Mouse (Mus musculus): ENCODE data around the gene Ppm1l.

Ppm1l gene

DNA sequence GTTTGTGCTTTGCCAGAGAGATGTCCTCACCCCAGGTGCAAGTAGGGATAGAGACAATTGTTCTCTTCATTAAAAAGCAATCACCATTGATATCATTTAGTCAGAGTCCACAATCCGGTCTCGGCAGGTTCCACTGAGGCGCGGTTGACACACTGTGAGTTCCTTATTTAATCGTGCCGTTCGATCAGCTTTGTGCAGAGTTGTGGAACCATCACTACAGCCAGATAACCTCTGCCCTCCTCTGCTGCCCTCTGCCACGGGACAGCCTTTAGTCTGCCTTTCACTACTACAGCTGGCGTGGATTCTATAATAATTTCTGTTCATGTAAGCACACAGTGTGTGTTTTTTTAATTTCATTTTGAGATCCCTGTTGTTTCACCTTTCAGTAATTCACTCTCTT lies 17.2 kb downstream of the Ppm1l start:
- no peak for DNase-seq (ENCODE audit: low spot score in 2 of 2)

DNA sequence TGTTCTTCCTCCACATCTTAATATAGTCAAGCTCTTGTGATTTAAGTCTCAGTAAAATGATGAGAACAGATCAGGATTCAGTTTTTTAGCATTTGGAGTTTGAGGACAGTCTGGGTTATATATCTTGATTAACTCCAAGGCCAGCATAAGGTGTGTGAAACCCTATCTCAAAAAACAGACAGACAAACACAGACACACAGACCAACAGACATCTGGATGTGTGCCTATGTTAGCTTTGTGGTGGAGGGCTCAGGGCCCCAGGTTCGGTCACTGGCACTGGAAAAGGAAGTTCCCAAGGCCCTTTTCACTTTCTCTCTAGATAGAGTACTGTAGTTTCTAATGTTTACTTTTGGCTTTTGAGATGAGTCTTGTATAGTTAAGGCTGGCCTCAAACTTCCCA lies 23.8 kb downstream of the Ppm1l start:
- DNase-seq (ENCODE audit: low spot score in 2 of 2): no peak

DNA sequence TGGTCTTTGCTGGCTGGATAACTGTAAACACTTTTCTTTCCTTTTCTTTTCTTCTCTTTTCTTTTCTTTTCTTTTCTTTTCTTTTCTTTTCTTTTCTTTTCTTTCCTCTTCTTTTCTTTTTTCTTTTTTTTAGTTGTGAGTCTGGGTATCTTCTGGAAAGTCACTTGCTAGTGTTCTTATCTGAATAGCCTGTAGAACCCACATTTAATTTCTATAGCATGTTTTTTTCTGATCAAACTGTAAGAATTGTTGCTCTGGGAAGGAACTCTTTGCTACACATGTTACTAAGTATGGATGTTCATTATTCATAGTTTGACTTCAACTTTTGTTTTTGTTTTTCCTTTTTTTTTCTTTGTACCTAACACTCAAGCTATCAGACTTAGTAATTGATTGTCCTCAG lies 24.3 kb downstream of the Ppm1l start:
- DNase-seq (ENCODE audit: low spot score in 2 of 2): no peak

DNA sequence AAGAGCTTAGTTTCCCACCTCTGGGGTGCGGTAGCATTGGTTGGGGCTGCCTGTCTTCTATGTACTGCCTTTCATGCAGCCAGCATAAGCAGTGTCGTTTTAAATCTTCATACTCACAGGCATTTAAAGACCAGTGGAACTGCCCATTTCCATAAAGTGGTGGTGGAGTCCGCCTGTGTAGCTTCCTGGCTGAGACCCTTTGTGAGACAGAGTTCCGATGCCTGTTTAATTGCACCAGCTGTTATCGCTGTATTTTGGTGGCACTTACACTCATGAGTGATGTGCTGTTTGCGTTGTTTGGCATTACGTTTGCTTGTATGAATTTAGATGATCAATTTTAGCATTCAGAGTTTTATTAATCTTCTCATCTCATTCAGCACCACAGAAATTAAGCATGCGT lies 24.9 kb downstream of the Ppm1l start:
- no peak for DNase-seq (ENCODE audit: low spot score in 2 of 2)

DNA sequence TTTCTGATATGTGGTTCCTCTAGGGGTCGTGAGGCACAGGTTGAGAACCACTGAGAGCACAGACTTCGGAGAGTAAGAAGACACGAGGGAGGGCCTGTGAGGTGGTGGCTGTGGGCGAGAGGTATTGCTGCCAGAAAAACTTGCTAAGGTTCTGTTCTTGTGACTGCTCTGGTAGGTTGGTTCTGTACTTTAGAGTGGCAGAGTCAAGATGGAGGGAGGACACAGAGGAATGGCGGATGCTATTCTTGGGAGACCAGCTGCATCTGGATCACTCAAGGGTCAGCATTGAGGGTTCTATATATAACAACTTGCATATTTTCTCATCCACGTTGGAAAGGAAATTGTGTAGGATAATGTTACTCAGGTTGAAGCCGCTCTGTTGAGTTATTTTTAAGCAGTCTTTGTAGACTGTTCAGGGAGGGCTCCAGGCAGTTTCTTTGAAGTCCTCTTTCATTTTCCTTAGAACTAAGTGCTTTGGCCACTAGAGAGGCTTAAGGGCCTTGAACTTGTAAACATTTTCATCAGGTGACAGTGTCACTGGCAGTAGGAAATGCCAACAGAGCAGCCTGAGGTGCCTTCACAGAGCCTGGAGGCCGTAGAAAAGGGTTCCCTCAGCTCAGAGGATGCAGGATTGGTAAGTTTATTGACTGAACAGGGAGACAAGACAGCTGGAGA lies 25.7 kb downstream of the Ppm1l start:
- DNase-seq (ENCODE audit: low spot score in 2 of 2): no peak

DNA sequence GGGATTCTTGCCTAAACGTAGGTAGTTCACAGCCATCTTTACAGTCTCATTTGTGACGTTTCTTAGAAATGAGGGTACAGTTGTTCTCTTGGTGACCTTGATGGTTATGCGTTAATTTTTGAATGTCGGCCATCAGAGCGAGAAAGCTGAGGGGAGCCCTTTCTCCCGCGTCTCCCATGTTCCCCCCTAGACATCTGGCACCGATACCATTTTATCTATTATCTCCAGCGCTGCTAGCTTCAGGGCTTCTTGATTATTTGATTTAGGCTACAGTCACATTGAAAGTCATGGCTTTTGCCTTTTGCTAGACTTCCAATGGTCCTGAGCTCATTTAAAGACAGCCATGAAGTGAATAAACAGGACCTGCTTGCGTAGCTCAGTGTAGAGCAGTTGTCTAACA lies 26.5 kb downstream of the Ppm1l start:
- no peak for DNase-seq (ENCODE audit: low spot score in 2 of 2)

DNA sequence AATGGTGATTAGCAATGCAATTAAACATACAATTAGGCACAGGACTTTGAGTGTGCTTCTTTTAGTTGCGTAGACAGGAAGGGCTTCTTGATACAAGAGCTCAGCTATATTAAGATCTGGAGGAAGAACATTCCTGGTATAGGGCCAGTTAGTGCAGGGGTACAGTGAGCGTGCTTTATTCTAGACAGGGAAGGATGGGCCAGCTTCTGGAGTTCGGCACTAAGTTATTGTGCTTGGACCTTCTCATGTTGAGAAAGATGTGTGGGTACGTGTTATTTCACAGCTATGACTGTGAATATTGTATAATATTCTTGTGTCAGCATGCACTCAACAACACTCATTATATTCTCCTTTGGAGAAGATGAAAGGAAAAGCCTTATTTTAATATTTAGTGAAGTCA lies 29.9 kb downstream of the Ppm1l start:
- DNase-seq (ENCODE audit: low spot score in 2 of 2): no peak

DNA sequence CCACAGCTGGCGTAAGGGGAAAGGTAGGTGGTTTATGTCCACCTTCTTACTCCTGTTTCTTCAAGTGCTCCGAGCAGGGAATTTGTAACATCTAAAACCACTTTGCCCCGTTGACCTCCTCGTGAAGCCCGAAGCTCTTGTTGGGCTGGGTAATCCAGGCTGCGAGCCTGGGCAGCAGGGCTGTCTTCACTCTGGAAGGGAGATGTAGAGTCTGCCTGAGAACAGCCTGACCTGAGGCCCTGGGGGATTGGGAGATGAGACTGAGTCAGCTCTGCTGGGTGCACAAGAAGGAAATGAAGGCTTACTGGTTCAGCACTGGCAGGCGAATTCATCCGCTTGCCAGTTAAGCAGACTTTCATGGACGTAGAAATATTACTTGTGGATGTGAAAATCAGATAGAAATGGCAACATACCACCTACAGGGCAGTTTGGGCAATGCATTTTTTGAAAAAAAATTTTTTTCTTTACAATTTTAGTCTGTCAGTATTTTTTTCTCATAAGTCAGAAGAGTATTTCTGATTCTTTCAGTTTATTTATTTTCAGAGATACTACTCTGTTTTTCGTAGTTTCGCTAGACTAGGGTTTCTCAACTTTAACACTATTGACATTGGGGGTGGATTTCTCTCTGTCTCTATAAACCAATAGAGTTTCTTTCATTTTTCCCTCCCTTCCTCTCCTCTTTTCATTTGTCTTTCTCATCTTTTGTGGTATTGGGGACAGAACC lies 31.7 kb downstream of the Ppm1l start:
- DNase-seq (ENCODE audit: low spot score in 2 of 2): no peak

DNA sequence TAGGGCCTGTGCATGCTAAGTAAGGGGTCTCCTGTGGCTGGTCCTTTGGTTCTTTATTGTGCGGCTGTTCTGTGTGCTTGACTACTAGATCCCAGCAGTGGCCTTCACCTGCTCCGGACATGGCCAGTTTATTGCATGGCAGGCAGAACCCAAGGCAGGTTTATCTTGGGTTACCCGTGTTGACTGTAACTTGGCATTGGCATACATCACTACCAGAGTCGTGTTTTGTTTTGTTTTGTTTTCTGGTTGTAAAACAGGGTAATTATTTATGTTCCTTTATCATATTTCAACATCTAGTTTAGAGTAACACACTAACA lies 32.2 kb downstream of the Ppm1l start:
- no peak for DNase-seq (ENCODE audit: low spot score in 2 of 2)

DNA sequence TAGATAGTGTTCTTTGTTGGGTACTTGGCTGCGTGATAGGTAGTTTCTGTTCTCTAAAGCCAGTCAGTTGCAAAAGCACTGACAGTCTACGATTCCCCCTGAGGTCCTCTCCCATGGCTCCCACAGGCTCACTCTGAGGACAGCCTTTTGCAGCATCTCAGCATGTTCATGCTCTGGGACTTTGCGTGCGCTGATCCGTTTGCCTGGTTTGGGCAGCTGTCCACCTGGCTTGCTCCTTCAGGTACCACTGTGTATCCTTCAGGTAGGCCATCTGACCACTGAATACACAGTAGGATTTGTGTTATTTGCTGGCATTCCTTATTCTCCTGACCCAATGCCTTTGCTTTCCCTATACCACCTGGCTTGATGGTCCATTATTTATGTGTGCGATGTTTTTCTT lies 33.3 kb downstream of the Ppm1l start:
- DNase-seq (ENCODE audit: low spot score in 2 of 2): no peak

DNA sequence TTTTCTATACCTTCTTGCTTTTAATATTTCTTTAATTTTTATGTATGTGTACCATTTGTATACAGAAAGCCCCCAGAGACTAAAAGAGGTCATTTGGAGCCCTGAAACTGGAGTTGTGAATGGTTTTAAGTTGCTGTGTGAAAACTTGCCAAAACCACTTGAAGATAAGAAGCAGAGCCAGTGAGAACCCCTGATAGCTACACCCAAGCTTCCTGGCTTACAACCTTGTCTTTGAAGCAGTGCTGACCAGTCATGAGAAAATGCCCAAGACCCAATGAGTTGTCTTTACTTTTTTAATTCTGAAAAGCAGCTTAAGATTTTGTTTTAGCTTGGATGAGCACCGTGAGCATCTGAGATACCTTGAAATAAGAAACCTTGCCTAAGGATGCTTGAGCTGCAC lies 35.5 kb downstream of the Ppm1l start:
- DNase-seq (ENCODE audit: low spot score in 2 of 2): no peak

DNA sequence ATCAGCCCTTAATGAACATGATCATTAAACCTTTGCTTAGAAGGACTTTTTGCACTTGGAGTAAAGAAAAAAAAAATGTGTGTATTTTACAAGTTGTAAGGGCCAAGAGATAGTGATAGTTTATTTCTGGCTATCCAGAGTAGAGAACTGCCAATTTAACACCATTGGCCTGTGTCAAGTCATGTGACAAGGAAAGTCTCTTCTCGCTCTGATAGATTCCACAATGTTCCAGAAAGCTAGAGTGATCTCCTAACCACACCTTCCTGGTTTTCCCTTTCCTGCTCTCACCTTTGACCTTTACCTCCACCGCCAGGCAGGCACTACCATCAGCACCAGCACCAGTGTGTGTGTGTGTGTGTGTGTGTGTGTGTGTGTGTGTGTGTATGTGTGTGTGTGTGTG lies 38.0 kb downstream of the Ppm1l start:
- DNase-seq (ENCODE audit: low spot score in 2 of 2): no peak

DNA sequence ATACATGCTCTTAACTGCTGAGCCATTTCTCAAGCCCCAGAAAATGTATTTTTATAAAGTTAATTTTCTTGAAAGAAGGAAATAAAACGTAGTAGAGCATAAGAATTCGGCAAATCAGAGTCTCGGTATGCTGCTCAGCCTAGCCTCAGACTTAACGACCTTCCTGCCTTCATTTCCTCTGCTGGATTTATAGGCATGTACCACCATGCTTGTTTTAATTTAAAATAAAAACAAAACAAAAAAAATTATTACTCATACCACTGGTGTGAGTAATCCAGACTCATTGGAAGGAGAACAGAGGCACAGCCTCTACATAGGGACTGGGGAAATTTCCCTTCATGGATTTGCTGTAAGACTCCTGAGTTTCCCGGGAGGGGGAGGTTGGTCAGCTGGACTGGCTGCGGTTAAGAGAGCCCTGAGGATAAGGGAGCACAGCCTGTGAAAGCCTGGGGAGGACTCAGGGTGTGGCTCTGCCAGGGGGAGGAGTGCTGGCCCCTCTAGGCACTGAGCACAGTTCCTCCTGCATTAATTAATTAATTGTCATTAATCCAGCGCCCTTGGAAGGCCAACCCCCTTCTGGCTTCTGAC lies 39.5 kb downstream of the Ppm1l start:
- DNase-seq (ENCODE audit: low spot score in 2 of 2): no peak

DNA sequence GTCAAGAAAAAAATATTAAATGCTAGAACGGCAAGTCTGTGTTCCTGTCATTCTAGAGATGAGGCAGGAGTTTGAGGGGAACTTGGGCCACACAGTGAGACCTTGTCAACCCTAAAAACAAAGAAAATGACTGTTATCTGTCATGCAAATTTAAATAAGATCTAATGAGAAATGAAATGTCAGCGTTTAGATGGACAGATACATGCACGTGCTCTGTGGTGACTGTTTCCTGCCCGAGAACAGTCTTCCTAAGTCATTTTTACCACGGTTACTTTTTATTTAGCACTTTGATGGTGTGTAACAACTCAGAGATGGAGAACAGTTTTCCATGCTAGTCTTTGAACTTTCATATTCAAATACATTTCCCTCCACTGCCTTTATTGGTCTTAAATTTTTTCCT lies 40.1 kb downstream of the Ppm1l start:
- no peak for DNase-seq (ENCODE audit: low spot score in 2 of 2)

DNA sequence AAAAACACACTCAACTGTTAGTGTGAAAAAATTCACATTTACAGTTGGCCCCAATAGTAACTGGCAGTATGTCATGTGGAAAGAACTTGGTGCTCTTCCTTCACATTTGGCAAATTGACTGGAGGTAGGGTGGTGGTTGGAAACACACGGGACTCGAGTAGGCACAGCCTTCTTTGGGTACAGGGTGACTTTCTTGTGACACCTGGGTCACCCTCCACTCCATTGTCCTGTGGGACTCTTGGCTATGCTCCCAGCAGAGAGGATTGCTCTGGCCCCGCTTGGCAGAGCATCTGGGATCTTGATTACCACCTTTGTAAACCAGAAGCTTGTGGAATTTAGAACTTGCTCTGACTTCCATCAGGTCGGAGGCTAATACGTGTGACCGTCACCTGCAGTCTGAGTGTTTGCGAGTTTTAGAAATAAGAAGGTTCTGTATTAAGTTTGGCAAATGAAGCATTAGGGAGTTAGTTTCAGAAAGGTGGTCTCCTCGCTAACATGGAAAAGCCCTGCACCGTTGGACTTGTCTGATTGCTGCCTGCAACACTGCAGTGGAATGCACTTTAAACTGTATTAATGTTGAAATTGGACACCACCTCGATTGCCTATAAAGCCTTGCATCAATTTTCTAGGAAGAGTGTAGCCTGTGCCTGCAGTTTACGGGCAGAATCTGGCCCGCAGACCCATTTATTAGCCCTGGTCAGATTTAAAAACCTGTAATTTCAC lies 41.4 kb downstream of the Ppm1l start:
- DNase-seq (ENCODE audit: low spot score in 2 of 2): no peak

DNA sequence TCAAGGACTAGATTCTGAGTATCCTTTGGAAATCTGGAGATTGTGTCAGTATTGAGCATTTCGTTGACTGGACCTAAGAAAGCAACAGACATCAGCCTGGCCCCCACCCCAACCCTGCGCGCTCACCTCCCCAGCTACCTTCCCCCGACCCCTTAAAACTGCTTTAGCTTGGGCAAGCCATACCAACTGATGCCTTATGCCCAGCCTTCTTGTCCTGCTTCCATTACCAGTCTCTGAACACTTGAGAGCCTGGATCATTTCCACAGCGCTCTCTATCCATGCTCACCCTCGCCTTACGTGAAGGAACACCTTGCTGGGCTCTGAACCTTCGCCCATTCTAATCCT lies 41.9 kb downstream of the Ppm1l start:
- DNase-seq (ENCODE audit: low spot score in 2 of 2): no peak

DNA sequence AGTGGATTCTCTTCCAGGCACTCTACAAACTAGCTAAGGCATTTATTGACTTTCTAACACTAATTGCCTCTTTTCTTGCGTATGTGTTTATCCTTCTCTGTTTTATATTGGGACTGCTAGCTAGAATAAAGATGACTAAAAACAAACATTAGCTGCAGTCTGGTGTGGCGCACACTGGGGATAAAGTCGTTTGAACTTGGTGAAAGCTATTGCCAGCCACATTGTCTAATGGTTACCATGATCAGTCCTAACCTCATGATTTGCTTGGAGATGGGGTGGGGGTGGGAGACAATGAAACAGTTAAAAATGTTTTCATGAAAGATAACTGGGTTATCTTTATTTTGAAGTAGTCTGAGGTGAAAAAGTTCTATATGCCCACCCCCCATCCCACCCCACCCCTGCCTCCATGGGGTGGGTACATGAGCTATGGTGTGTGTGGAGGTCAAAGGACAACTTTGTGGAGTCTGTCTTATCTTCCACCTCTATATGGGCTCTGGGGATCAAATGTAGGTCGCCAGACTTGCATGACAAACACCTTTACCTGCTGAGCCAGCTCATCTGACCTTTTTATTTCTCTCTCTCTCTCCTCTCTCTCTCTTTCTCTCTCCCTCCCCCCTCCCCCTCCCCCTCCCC lies 43.7 kb downstream of the Ppm1l start:
- DNase-seq (ENCODE audit: low spot score in 2 of 2): no peak

DNA sequence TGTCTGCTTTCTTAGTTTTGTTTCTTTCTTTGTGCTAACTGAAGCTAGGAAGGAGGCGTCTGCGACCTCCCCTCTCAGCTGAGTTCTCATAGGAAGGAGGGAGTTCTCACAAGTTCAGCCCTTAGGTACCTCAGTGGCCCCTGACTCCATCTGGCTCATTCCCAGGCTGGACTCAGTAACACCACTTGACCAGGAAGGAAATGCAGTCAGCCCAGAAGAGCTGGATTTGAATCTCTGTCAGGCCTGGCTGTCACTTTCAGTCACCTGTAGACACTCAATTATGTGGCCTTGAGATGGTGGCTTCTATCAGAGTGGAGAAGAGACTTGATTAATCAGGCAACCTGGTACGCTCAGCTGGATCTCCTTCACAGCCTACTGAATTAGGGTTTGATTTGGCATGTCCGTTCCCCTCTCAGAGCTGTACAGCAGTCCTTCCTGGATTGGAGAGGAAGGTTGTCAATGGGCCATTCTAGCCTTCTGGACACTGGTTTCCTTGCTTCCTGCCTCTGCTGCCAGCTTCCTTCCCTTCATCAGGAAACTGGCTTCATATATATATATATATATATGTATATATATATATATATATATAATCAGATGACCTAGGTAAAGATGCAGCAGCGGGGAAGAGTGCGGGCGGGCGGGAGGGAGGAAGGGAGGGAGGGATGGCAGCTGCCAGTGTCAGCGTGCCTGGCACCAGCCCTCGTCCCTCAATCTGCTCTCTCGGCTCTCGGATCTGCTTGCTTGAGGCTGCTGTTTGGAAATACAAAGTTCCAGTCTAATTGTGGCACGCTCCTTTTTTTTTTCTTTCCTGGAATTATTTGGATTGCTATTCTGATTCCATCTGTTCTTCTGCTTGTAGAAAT lies 45.1 kb downstream of the Ppm1l start:
- DNase-seq (ENCODE audit: low spot score in 2 of 2): no peak

DNA sequence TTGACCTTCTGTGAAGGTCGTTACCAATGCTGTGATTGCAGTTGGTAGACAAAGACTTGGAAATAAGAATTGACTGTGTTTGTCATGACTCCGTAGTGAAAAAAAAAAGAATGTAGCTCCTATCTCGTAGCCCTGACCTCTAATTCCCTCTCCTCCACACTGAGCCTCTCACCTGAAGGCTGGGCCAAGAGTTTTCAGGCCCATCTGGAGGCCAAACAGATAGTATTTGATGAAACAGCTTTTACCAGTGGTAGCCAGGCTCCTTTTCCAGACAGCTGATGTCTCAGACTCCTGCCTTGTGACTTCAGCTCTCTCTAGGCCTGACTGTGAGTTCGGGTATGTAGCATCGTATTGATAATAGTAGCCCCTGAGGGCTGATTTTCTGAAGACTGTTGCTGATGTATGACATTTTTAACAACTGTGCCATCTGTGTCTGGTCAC lies 45.7 kb downstream of the Ppm1l start:
- DNase-seq (ENCODE audit: low spot score in 2 of 2): no peak

DNA sequence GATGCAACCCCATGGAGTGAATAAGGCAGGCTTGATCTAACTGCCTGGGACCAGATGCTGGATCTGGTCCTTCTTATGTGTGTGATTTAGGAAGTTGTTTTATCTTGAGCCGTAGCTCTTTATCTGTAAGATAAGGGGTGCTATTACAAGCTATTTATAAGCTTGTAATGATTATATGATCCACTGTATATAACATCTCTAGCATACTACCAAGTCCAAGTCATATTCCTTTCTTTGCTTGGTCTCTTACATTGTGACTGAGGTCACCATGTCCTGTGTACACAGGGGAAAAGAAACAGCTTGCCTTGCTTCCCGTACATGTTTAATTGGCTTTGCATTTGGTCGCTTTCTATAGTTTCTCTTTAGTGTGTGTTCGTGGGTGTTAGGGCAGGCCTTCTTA lies 46.2 kb downstream of the Ppm1l start:
- DNase-seq (ENCODE audit: low spot score in 2 of 2): no peak

DNA sequence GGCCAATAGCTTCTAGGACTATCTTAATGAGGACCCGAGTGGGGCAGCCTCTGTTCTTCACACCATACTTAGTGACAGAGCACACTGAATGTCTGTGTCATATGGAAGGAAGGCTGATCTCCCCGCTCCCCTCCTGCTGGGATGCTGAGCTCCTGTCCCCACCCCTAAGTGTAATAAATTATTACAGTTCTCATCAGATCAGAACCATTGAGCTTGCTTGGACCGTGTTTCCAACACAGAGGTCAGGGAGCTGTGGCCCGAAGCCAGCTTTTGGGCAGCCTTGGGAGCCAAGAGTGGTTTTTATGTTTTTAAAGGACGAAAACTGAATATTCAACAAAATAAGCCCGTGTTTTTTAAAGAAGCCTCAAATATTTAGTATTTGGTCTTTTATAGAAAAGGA lies 47.5 kb downstream of the Ppm1l start:
- DNase-seq (ENCODE audit: low spot score in 2 of 2): no peak

DNA sequence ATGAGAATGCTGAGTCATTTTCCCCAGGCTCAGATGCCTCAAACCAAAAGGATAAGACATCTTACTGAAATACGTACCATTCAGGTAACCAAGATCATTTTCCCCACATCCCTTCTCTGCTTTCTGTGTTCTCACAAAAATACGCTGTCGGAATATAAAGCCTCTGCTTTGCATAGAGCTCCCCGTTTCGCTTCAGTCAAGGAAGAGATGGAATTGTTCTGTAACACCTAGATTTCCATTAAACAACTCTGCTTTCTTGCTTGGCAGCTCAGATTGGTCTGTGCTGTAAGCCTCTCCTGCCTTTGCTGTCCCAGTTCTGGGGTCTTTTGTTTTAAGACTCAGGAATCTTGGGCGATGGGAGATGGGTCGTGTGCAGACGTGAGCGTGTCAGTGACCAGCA lies 51.3 kb downstream of the Ppm1l start:
- DNase-seq (ENCODE audit: low spot score in 2 of 2): no peak
